Mouse (Mus musculus): ENCODE data around the gene Bik.

- no peak for TF ChIP-seq RAD21 (IDR thresholded peaks at IDR 0.05; ENCODE audit: low read depth, low read length)
- TF ChIP-seq MEF2A (IDR thresholded peaks at IDR 0.05; ENCODE audit: borderline replicate concordance, low read depth, low read length) = 0 out of 2 replicates have a peak, but pooled peaks have one; percentile 19
- 0 out of 2 replicates have a peak, but pooled peaks have one; percentile 40 for TF ChIP-seq SIN3A (IDR thresholded peaks at IDR 0.05; ENCODE audit: low read length)
Observed at GRCm38 (mm10) chr15:83563857-83564651, 37.4 kb downstream of the Bik start.

Measured in CH12.LX (cell line).